Mouse (Mus musculus) embryonic fibroblast, embryonic 13.5 days (primary cell): ENCODE results near the gene Adcy5.
A peak's percentile ranks its signal among the peaks of the same experiment; 100 is the strongest.

Experiments
- CTCF ChIP-seq: IDR thresholded peaks from 2 replicates; pipeline ENCODE4 v1.5.1; 2011; ENCODE audit warnings: mild to moderate bottlenecking, control low read depth, low read length, moderate library complexity, borderline replicate concordance; ENCODE audit not compliant: insufficient read depth
- POLR2A ChIP-seq: IDR thresholded peaks from 2 replicates; pipeline ENCODE4 v1.6.1; 2011; ENCODE audit warnings: low read depth, mild to moderate bottlenecking, control low read depth, low read length, moderate library complexity

GRCm38 (mm10) chr16:35270353-35270934, 115.8 kb downstream of the Adcy5 start:
- TF ChIP-seq CTCF (peak; percentile 92), POLR2A (no peak)
